Mouse (Mus musculus) CD8-positive naive resting alpha-beta T cell, adult 2 months (primary cell): ENCODE results near the gene Evc.
A peak's percentile ranks its signal among the peaks of the same experiment; 100 is the strongest.

Experiments used
- DNase-seq, 2 experiments: peaks; one replicate each; pipeline ENCODE4 v3.0.0; 2022; ENCODE audit warnings: low read depth in 2 of 2, low spot score in 2 of 2

Evc gene

DNA sequence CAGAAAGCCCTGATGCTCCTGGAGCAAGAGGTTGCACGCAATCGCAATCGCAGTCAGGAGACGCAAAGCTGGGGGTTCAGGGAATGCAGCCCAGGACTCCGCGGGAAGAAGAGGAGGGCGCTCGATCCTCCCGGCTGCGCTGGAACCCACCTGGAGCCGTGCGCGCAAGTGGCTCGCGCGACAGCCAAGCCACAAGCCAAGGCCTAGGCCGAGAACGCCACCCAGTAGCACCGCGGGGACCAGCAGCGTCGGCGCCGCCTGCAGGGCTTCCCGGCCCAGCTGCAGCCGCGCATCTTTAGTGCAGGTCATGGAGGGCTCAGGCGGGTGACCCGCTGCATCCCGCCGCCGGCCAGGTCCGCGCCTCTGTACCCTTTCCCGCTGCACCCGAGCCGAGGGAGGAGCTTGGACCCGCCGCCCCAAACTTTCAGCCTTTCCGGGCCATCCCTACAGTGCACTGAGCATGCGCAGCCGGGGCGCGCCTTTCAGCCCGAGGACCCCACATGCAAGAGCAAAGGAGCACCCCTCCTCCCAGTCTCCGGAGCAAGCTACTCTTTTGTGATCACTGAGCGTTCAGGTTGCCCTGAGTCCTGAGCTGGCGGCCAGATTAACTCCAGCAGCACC lies at the start of gene Evc:
TSS of gene Evc (minus strand) at position 410 of the 621 bp plus-strand sequence.
- DNase-seq = no peak

DNA sequence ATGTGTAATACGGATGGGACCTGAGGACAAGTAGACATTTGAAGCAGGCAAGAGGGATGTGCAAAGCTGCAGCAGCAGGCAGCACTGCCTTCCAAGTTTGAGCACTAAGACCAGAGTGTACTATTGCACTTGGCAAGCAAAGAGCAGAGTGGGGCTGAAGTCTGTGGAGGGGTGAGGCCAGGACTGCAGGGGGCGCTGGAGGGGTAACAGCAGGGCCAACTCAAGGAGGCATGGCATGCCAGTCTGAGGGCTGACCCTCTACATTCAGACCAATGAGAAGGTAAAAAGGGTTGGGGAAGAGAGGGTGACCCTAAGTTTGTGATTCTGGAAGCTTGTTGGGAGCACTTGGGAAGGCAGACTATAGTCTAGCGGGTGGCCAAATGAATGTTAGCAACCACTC lies 46.9 kb upstream of the Evc start:
- DNase-seq = no peak

DNA sequence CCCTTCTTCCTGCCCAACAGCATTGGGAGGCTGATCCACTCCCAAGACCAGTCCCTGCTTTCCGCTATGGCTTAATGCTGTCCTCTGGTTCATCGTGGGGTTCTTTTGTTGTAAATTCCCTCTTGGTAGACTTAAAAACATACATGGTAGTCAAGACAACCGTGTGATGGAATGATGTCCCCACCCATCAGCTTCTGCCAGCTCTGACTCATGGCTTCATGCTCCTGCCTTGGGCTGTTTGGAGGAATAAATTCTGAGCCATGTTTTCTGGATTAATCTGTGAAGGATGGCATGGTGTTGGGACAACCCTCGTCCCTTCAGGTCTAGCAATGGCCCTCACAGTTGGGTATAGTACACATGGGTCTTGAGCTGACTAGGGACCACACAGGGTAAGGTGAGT lies 43.9 kb upstream of the Evc start:
- no peak for DNase-seq

DNA sequence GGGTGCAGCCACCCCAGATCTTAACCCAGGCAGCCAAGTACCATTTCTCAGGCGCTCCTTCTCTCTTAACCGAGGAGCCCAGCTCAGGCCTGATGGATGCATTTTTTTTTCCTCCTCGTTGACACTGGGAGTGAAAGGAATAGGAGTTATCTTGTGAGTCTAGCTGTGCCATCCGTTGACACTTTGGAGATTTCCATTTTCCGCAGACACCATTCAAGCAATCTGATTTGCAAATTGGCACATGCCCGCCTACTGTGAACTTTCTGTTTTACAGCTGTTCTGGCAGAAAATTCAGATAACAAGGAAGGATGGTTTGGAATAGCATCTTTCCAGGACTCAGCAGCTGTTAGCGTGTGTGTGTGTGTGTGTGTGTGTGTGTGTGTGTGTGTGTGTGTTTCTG lies 40.7 kb upstream of the Evc start:
- DNase-seq = no peak

DNA sequence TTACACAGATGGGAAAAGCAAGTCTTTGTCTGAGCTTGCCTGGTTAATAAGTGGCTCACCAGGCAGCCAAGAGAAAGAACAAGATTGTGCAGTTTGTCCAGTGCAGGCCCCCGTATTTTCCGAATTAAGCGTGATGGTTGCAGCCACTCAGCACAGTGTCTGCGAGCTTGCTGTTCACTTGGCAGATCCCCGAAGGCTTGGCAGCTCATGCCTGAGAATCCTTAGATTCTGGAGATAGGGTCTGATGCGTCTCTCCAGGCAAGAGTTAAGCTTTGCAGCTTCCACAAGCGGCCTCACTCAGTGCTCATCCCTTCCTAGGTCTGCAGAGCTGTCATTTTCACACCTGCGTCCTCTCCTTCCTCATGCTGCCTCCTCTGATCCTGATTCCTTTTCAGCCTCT lies 32.1 kb upstream of the Evc start:
- no peak for DNase-seq

DNA sequence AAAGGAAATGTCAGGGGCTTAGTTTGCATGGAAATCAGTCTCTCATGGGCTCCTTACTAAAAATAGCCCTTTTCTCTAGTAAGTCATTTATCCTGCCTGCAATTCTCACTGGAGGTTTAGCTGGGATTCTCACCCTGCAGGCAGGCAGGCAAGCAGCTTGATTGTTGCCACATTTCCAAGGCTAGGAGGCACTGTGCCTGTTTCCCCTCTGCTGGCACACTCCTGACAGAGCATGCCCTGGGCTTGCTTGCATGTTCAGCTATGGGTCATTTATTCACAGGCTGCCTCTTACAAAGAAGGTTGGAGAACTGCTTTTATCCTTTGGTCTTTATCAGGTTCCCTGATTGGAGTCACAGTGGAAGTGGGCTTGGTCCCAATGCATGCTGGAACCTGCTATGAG lies 29.1 kb upstream of the Evc start:
- DNase-seq = no peak

DNA sequence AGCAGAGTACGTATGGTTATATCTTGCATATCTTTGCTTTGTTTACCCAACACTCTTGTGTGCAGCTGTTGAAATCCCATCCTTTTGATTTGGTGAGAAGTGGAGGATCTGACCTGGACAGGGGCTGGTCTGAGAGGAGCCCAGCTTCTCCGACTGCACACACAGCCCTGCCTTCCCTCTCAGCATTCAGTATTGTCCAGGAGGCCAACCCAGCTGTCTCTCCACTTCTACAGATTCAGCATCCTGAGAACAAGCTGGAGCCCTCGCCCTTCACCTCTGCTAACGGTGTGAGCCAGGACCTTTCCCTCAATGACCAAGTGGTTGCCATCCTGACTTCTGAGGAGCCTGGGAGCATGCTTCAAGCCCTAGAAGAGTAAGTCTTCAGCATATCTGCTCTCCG lies 26.6 kb upstream of the Evc start:
- no peak for DNase-seq

DNA sequence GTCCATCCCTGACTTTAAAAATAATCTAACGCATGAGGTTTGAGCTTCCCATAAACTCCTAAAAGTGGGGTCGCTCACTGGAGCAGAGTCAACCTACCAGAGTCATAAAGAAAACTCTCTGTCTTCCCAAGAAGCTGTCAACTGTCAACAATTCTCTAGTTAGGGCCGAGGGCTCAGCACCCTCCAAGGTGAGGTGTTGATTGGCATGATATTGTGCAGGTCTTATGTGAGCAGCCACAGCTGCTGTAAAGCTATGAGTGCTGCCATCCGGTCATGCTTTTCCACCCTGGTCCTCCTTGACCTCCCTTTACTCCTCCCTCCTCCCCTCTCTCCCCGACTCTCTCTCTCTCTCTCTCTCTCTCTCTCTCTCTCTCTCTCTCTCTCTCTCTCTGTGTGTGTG lies 25.9 kb upstream of the Evc start:
- no peak for DNase-seq

DNA sequence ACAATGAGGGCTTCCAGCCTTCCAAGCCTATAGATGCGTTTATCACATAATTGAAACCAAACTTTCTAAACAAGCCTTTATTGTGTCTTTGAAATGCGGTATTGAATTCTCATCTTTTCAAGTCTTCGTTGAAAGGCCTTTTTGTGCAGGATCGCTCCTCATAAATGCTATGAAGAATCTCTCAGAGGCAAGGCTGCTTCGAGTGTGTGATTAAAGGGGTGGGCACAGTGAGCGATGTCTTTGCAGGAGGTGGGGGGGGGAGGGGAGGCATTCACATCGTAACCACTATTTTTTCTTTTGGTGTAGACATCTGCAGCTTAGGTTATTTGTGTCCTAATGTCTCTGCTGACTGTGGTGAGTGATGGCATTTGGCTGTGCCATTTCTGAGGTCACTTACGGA lies 19.3 kb upstream of the Evc start:
- no peak for DNase-seq

DNA sequence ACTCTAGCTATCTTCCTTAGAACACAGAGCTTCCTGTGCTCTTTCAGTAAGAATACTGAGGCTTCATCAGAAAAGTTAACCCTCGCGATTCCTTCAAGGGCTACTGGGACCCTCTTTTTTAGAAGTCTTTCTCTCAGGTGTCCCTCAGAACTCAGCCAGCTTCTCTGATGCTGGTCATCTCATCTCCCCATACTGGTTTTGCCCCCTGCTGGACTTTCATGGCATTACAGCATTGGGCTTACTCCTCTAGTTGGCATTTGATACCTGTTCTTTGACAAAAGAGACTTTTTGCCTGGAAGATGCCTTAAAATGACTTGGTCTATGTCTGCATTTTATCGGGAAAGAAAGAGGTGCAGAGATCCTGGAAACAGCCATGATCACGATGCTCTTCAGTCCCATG lies 17.7 kb upstream of the Evc start:
- peak in 1 of 2 experiments; percentile 2 for DNase-seq

DNA sequence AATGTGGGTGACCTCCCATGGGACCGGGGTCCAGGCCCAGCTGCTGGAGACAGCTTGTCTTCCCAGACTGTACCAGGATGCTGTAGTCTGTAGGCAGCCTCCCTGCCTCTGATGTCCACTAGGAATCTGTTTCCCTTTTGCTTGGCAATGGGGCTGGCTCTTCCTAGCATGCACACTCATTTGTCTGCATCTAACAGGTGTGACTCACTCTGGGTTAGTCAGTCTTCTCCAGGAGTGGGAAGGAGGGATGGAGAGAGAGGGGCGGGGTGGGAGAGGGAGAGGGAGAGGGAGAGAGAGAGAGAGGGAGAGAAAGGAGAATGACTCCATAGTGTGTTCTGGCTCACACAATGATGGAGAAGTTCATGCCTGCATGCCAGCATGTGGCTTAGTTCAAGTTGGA lies 15.1 kb upstream of the Evc start:
- DNase-seq = no peak

DNA sequence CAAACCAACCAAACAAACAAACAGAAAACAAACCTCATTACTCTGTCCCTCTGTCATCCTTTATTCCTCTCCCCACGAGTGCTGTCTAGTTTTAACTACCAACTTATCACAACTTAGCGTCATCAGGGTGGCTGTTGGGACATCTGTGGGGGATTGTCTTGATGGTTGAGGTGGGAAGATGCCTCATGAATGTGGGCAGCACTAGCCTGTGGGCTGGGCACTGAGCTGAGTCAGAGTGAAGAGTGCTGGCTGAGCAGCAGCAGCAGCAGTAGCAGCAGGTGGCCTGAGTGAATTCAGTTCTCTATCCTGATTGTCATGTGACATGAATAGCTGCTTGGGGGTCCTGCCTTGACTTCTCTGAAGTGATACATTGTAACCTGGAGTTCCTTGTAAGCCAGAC lies 7.3 kb upstream of the Evc start:
- DNase-seq = no peak

DNA sequence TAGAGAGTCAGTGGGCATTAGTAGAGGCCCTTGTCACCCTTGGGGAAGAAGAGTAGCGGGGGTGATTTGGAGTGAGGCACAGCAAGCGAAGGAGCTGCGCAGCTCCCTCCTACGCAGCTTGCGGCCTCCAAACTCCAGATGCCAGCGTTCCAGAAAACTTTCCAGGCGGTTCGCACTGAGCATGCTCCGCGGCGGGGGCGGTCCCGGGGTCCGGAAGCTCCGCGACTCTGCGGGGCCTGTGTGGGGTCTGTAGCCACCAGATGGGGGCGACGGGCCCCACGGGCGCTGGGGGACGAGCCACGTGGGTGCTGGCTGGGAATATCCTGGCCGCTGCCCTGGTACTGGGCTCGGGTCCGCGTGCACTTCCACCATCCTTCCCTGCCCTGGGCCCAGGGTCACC lies 1.6 kb upstream of the Evc start, which contains the start of gene Evc2:
TSS of gene Evc2 (plus strand) at position 212 of the 400 bp plus-strand sequence.
- DNase-seq = no peak

DNA sequence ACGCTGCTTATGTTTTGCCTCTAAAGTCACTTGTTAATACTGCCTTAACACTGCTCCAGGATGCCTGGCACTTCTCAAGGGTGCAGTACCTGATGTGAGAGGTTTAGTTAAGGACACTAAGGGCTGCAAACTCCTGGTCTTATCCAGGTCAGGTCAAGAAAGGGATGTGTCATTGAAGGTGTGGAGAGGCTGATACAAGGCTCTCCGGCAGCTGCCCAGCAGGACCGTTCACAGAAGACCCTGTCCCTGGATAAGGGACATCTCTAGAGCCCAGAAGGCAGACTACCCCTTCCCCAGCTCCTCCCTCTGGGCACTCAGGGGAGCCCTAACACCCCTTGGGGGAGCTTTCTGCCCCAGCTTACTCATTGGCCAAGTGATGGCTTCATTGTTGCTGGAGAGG lies 1.0 kb upstream of the Evc start:
- DNase-seq = no peak

DNA sequence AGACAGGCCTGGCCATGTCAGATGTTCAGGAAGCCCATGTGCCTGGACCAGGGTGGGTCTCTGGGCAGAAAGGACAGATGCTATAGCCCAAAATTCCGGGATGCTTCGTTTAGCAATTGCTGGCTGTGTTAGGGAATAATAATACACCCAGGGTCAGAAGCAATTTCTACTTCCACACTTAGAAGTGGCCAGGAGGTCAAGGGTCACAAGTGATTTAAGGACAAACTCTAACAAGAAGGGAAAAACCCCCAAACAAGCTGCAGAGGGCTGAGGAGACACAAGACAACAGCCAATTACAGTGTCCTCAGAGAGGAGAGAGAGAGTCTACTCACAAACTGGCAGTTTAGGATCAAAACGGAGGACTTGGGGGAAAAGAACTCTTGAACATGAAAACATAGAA lies 1.6 kb downstream of the Evc start:
- DNase-seq = no peak

DNA sequence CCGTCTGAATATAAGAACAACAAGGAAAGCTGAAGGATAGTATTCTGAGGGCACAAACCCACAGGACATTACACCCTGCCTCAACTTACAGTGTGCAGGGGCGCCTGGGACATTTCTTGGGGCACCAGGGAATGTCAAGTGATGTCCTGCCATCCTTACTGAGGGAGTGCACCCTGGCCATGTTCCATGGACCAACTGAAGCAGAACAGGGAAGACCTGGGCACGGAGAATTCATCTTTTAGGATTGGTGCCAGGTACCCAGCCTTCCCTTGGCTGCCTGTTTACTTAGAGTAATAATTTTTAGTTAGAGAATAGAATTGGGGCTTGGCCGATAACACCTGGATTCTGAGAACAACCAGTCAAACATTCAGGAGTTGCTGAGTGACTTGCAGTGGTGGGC lies 4.6 kb downstream of the Evc start:
- no peak for DNase-seq

DNA sequence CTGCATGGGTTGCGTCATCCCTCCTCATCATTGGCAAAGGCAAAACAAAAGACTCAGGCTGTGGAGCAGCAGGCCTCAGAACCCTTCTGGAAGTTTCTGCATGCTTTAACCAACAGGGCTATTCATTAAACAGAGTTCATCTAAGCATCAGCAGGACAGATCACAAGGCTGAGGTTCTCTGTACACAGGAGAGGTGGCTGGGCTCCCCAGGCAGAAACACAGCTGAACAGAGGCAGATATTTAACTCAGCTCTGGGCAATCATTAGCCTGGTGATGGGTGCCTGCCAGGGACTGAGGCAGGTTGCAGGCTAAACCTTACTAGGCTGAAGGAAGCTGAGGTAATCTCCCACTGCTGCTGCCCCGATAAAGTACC lies 5.6 kb downstream of the Evc start:
- no peak for DNase-seq

DNA sequence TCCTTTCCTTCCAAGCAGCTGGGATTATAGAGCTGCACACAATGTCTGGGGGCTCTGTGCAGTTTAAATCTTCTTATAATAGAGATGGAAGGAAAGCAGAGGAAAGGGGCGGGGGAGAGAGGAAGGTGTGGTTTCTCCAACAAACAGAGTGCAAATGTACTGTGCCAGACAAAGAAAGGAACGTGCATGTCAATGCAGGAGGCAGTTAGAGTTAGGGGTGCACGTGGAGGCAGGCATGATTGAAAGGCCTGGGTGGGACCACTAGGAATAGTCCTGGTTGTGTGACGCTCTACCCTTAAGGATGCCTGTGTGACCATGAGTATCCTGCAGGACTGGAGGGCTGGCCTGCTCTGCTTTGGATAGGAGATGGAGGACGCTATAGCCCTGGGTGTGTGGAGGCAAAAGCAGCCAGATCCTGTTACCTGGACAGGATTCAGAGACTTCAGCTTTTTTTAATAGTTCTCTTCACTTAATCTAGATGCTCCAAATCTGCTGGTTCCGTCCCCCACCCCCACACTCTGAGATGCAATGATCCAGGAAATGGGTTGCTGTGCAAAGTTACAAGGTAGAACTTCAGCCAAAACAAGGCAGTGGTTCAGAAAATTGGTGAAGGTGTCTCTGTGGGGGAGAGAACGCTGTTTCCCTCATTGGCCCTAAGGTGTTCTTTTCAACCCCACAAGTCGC lies 6.1 kb downstream of the Evc start:
- DNase-seq = no peak

DNA sequence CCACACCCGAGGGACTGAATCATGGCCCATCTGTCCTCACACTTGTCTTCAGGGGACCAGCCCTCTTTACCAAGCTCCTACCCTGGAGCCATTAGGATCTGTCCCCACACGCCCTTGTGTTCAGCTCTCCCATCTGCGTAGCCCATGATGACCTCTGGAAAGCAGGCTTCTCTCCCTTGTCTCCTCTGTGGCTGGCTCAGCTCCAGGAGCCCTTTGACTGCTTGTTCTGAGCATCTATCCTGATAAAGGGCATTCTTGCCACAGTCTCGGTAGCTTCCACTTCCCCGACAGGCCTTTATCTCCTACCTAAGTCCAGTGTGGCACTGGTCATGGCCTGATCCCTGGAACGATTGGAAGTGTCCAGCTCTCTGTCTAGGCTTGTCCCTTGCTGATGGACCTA lies 10.0 kb downstream of the Evc start:
- no peak for DNase-seq

DNA sequence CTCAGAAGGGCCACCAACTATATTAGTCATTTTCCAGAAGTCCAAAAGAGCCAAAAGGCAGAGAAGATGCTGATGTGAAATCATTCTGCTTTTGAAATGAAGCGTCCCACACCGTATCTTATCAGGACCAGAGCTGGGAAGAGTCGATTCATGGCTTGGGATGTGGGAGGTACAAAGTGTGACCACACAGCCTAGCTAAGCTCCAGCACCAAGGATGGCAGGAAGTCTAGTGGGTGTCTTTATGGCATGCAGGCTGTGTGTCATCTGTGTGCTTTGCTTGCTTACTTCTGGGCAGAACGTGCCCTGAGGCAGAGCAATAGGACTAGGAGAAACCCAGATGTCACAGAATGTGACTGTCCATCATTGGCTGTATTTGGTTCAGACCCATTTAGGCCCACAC lies 15.9 kb downstream of the Evc start:
- no peak for DNase-seq

DNA sequence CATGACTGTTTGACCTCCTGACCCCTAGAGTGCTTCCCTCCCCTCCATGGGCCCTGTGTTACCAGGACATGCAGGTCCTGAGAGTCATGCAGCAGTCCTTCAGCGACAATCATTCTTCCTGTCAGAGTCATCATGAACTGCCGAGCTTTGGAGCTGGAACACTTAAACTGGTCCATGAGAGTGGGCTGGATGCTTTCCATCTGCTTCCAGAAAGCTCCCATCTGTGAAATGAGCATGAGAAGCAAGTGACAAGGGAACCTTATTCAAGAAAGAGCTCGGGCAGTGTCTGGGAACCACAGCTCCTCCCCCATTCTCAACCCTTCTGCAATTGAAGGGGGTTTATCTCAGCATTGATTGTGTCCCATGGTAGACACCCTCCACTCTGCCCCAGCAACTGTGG lies 16.5 kb downstream of the Evc start:
- no peak for DNase-seq

DNA sequence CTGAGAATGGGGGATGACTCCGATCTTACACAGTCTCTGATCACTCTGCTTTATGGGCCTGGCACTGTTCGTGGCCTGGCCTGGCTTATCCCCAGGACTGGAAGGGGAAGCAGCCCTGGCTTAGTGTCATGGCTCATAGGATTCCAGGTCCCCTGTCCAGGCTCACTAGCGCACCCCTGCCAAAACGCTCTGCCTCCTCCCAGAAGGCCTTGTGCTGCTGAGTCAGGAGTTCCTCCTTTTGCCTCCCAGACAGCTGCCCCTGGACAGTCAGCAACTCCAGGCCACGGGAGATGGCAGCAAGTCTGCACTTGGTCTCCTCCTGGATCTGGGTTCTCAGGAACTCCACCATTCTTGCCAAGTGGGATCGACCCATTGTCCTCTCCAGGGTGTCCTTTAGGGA lies 18.0 kb downstream of the Evc start:
- DNase-seq = no peak

DNA sequence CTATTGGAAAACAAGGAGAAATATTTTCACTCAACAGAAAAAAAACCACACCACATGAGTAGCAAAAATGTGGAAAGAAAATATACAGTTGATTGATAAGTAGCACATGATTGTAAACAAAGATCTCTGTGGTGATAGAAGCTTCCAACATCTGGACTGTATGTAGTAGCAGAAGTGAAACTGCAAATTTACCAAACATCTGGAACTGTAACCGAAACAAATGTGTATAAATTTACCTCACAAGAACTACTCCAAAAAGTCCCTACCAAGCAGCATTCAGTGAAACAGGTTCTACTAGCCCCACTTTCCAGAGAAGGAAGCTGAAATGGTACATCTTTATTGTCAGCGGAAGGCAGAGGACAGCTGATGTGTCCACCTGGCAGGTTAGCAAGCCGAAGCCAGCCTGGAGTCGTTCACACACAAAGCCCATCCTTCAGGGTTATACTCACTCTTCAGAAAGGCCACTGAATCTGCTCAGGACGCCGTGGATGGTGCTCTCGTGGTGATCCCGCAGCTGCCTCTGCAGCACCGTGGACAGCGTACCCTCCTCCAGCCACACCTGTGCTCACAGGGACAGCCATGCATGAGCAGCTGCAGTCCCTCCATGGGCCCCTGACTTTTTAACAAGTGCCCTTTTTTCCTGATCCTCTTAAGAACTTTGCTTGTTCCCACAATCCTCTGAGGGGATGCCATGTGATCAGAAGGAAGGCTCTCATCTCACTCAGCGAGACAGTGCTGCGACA lies 23.5 kb downstream of the Evc start:
- DNase-seq = no peak
